Mouse (Mus musculus): ENCODE data around the gene Ap3m1.
A peak's percentile ranks its signal among the peaks of the same experiment; 100 is the strongest.

The Ap3m1 gene

DNA sequence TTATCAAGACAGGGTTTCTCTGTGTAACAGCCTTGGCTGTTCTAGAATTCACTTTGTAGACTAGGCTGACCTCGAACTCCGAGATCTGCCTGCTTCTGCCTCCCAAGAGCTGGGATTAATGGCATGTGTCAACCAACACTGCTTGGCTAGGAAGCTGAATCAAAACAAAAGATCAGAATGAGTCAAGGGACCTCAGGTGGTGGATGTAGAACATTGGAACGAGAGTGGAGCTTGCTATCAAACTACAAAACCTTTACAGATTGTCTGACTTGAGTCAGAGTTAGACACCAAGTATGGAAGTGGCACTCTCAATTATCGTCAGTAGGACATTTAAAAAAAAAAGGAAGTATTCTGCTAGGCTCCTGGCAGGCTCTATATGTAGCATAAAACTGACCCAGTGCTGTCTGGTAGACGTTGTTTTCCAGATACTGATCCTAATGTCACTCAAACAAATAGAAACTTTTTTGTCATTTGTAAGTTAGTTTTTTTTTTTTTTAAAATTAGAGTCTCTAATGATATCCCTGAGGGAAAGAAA is 38.4 kb downstream of the Ap3m1 start:
- DNase-seq (ENCODE audit: low spot score in 2 of 2): no peak

DNA sequence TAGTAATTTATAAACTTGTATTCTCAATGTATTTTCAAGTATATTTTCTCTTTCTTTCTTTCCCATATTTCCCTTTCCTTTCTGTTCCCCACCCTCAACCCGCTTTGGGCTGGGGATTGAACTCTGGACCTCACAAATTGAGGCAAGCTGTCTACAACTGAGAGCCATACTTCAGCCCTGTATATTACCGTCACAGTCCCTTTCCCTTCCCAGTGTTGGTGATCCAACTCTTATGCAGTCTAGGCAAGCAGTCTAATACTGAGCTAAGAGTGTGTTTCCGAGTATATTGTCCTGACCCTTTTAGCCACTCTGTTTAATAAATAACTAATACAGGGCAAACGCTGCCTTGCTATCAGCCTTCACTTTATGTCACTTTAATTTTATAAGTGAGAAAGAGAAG is 52.7 kb downstream of the Ap3m1 start:
- DNase-seq (ENCODE audit: low spot score in 2 of 2): no peak

DNA sequence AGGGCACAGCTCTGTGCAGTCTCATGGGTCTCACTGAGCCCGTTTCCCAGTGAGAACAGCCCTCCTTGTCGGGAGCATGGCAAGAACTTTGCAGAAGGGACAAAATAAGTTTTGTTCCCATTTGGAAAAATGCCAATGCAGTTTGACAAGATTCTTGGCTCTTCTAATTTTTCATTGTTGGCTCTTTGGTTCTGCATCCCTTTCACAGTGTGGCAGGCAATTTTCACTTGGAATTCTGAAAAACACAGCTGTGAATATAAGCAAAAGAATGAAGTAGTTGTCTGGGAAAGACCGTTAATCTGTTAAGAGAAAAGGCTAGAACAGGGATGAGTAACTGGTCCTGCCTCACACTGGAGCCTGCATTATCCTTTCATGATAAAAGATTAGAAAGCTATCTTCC is 54.8 kb downstream of the Ap3m1 start:
- DNase-seq (ENCODE audit: low spot score in 2 of 2): no peak

DNA sequence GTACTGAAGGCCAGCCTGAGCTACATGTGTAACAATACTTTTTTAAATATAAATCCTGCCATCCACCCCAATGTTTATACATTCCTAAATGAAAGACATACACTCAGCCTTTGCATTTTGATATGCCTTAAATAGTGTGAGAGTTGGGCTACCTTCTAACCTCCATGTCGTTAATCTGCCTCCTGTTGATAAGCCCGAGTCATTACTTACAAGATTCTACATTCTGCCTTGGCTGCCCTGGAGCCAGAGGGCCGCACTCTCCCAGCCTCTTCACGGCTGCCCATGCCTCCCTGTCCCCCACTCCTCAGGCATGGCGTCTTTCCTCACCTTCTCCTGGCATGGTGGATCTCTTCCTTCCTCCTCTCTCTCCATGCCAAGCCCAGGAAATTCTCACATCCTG is 55.9 kb downstream of the Ap3m1 start:
- no peak for DNase-seq (ENCODE audit: low spot score in 2 of 2)

DNA sequence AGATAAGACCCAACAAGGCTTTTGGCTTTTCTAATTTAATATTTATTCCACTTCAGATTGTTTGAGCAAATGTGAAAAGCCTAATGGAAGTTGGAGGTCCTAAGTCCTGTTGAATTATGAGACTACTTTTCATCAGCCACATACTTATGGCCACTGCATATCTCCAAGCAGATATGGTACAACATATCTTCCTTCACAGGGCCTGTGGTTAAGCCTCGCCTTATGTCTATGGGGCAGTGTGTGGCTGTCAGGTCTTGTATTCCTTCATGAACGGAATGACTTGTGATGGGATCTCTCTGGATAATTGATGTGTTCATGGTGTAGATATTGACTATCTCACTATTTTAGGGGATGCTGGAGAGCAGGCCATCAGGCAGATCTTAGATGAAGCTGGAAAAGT is 56.8 kb downstream of the Ap3m1 start:
- DNase-seq (ENCODE audit: low spot score in 2 of 2): no peak

DNA sequence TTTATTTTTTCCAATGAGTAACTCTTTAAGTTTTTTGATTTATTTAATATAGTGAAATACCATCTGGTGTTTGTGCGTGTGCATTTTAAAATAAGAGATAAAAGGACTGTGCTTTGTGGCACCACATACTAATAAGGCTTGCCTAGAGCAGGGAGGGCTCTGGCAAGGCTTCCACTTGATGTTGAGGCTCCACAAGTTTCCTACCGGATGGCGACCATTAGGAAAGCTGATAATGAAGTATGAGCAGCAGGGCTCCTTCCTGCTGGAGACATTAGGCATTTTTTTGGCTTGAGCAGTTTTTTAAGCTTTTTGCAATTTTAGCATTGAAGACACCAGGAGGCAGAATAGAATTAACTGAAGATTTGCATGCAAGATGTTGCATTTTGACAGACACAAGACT is 57.8 kb downstream of the Ap3m1 start:
- no peak for DNase-seq (ENCODE audit: low spot score in 2 of 2)

DNA sequence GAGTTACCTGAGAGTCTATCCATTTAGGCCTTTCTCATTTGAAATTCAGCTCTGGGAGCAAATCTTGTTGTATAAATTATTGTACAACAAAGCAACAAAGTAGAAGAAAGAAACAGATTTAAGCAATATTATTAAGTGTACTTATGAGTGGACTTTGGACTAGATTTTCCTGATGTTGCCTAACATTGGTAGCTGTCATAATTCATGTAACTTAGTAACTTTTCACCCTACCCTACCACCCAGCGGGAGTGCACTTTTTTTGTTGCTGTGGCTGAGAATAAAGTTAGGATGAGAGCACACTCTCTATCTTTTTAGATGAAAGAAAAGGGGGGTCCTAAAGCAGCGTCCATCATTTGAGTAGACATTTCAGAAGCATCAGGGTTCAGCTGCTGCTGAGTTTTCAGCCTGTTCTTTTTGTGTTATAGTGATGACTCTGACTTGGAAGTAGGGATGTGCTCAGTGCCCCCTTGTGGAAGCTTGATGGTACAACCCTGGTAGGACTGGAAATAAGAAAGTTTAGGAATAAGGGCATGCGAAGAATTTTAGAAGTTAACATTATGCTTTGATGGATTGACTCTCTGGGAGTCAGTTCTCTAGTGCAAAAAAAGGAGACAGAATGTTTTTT is 59.1 kb downstream of the Ap3m1 start:
- peak in 1 of 2 experiments; percentile 23 for DNase-seq (ENCODE audit: low spot score in 2 of 2)

DNA sequence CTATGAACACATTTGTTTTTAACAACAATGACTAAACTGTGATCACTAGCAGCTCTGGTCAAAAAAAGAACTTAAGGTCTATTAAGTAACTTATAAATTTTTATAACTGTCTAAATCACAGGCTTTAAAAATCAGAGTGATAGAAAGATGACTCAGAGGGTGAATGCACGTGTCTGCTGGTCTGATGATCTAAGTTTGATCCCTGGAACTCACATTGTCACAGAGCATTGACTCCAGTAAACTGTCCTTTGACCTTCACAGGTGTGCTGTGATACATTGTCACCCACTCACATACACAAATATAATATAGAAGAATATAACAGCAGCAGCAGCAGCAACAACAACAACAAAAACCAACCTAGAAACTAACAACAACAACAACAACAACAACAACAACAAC is 60.8 kb downstream of the Ap3m1 start:
- DNase-seq (ENCODE audit: low spot score in 2 of 2): no peak

DNA sequence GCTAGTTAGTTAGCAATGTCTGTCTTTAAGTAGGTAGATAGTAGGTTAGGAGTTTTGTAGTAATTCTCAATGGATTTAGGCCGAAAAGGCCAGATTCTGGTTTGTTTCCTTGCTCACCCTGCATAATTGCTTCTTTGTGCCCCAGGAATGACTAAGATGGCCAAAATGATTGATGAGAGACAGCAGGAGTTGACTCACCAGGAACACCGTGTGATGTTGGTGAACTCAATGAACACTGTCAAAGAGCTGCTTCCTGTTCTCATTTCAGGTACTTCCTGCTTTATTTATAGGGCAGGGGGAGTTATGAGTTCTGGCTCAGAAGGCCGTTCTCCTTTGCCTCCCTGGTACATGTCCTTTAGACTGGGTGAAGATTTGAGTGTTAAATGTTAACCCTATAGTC is 66.8 kb downstream of the Ap3m1 start:
- no peak for DNase-seq (ENCODE audit: low spot score in 2 of 2)

DNA sequence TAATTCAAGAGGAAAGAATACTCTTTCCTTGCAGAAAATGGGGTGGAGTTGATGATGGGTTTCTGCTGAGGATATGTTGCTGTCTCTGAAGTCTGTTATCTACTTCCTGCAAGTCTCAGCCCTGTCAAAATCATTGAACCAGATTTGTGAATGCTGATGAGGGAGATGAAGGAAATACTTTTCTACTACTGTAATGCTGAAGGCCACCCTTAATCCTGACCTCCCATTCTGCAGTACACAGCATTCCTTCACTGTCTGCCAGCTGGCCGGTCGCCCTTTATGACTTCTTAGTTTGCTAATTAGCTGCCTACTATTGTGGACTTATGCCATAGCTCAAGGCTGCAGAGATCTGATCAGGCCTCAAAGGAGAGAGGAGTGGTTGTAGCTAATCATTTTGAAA is 68.5 kb downstream of the Ap3m1 start:
- no peak for DNase-seq (ENCODE audit: low spot score in 2 of 2)
